Mouse (Mus musculus) hindbrain, embryonic 13.5 days (tissue): ENCODE measurements around the gene Ranbp9. TPM values are rescaled to one million over a fixed set of nuclear protein-coding genes. Genes with fewer than 3 reads are reported as not detected.
"Not testable (repeated sequence)": the region's sequence is repeated elsewhere in the genome, so short reads cannot be mapped to it uniquely, and the experiment has no call there.

Experiments
- ATAC-seq: fragments of 200-750 bp; cut with Nextera tagmentation; 2 replicates; pipeline ENCODE4 v1.8.0; 2017; ENCODE audit warnings: moderate TSS enrichment; ENCODE audit not compliant: low FRiP score
- H3K27ac ChIP-seq: fragments of 300-500 bp; sonication (generic); 2 replicates; pipeline ENCODE4 v1.5.1; 2015; ENCODE audit warnings: inconsistent platforms, mild to moderate bottlenecking, moderate library complexity
- H3K27me3 ChIP-seq: fragments of 300-500 bp; sonication (generic); 2 replicates; pipeline ENCODE4 v1.6.1; 2015; ENCODE audit warnings: mild to moderate bottlenecking, inconsistent platforms
- H3K36me3 ChIP-seq: fragments of 300-500 bp; sonication (generic); 2 replicates; pipeline ENCODE4 v1.6.1; 2015; ENCODE audit warnings: mild to moderate bottlenecking, inconsistent platforms
- H3K4me1 ChIP-seq: fragments of 300-500 bp; sonication (generic); replicated peaks from 2 replicates; pipeline ENCODE4 v1.6.1; 2015; ENCODE audit warnings: inconsistent platforms
- H3K4me2 ChIP-seq: fragments of 300-500 bp; sonication (generic); 2 replicates; pipeline ENCODE4 v1.6.1; 2015; ENCODE audit warnings: inconsistent platforms, mild to moderate bottlenecking, moderate library complexity
- H3K4me3 ChIP-seq: fragments of 300-500 bp; sonication (generic); 2 replicates; pipeline ENCODE4 v1.5.1; 2015; ENCODE audit warnings: mild to moderate bottlenecking, inconsistent platforms
- H3K9ac ChIP-seq: fragments of 300-500 bp; sonication (generic); 2 replicates; pipeline ENCODE4 v1.6.1; 2015; ENCODE audit warnings: mild to moderate bottlenecking, inconsistent platforms
- H3K9me3 ChIP-seq: fragments of 300-500 bp; sonication (generic); 2 replicates; pipeline ENCODE4 v1.6.1; 2016; ENCODE audit warnings: inconsistent platforms
- WGBS: fragments of 180-500 bp; shearing (Covaris S2); methylation state at CpG from one replicate; pipeline ENCODE4 v1.1.7; 2015; 5-methylcytosine and 5-hydroxymethylcytosine counted together
- polyA plus RNA-seq: library from polyadenylated mRNA; unstranded; fragments of >200 nt; fragmentation: Nextera tagmentation; extraction: Ambion mirVana; gene quantifications from 2 replicates; pipeline ENCODE4 v1.2.1, GENCODE M21; 2015

Gene Ranbp9
- polyA plus RNA-seq, 1 experiment from 2014 or later: 12.9 TPM

DNA sequence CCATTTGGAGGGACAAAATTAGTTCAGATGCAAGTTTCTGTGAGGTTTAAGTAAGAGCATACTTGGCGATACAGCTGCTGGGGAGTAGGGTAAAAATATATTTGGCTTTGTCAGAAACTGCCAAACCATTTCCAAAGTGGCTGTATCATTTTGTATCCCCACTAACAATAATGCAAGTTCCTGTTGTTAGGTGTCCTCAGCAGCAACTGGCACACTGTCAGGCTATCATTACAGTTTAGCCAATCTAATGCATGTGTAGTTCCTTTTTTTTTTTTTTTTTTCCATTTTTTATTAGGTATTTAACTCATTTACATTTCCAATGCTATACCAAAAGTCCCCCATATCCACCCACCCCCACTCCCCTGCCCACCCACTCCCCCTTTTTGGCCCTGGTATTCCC is 9.2 kb downstream of the Ranbp9 start:
- not testable (repeated sequence) for H3K36me3 ChIP-seq, H3K27ac ChIP-seq, ATAC-seq, H3K27me3 ChIP-seq, H3K4me2 ChIP-seq, H3K9ac ChIP-seq, H3K9me3 ChIP-seq, H3K4me3 ChIP-seq
- H3K4me1 ChIP-seq: peaks cover 37% of the 10 kb centered on the region
- 97% methylated on average over 1 of the region's 1 CpGs for WGBS

DNA sequence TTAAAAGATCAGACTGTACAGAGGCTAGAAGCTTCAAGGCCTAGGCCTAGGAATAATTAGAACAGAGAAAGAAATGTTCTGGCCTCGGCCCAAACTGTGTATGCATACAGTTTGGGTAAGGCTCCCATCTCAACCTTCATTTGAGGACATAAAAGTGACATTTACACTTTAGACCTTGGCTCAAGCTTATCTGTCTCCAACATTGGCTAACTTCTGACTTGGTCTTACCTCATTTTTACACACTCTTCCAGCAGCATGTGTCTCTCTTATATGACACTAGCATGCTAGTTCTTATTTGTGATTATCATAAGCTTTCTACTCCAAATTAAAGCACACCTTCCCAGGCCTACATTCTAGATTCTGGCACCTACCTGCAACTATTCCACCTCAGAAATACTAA is 11.5 kb downstream of the Ranbp9 start:
- 0 out of 2 replicates have a peak, but pooled peaks cover 4% of the 10 kb centered on the region for H3K9me3 ChIP-seq

DNA sequence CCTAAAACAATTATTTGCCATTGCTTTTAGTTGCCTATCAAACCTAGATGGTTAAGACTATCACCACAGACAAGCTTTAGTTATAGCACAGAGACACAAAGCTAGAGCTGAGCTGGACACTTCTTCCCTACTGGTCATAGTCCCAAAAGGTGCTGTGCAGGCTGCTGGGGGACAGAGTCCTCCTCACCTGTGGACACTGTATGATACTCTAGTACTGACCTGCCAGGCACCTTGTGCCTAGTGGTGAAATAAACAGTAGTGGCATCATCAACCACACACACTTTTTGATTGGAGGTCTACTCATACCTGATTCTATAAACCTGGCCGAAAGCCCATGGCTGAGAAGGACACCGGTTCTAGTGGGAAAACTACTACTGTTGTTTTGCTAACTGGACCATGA is 16.5 kb downstream of the Ranbp9 start:
- Histone ChIP-seq H3K27ac (no peak overlapping the region), H3K27me3 (no peaks in the 10 kb centered on the region), H3K4me1 (no peaks in the 10 kb centered on the region), H3K9ac (no peak overlapping the region), H3K4me2 (no peak overlapping the region), H3K4me3 (no peak overlapping the region), H3K9me3 (0 out of 2 replicates have a peak, but pooled peaks cover 3% of the 10 kb centered on the region), H3K36me3 (no peaks in the 10 kb centered on the region; the same call in 1 of the 2 replicates)
- no peak for ATAC-seq
- 99% methylated on average over 2 of the region's 2 CpGs for WGBS

More for the DNA sequence above, 11.5 kb downstream of the Ranbp9 start:
- Histone ChIP-seq H3K4me2 (no peak overlapping the region), H3K9ac (no peak overlapping the region), H3K4me1 (peaks cover 20% of the 10 kb centered on the region), H3K4me3 (no peak overlapping the region), H3K27me3 (no peaks in the 10 kb centered on the region), H3K36me3 (0 out of 2 replicates have a peak, but pooled peaks cover 2% of the 10 kb centered on the region), H3K27ac (no peak overlapping the region)
- ATAC-seq: no peak
- WGBS: 100% methylated on average over 1 of the region's 1 CpGs

DNA sequence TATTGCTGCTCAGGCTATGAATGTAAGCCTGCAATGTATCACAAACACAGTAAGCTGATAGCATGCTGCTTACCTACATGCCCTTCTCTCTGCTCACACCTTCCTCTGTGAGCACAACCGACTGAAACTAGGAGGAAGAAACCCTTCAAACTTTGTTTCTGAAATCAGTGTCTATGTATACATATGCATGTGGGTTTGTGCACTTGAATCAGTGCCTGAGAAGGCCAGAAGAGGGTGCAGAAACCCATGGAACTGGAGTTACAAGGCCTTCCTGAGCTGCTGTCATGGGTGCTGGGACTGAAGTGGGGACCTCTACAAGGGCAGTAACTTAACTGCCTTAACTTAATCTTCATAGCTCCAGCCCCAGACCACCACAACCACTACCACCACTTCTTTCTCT is 23.9 kb downstream of the Ranbp9 start:
- no peaks in the 10 kb centered on the region; the same call in 1 of the 2 replicates for H3K36me3 ChIP-seq
- no peaks in the 10 kb centered on the region for H3K9me3 ChIP-seq
- peaks cover 16% of the 10 kb centered on the region for H3K4me1 ChIP-seq
- H3K9ac ChIP-seq: no peak overlapping the region
- no peak overlapping the region for H3K27ac ChIP-seq
- H3K4me2 ChIP-seq: no peak overlapping the region
- 74% methylated on average over 1 of the region's 1 CpGs for WGBS
- no peaks in the 10 kb centered on the region for H3K27me3 ChIP-seq
- H3K4me3 ChIP-seq: no peak overlapping the region
- no peak for ATAC-seq

DNA sequence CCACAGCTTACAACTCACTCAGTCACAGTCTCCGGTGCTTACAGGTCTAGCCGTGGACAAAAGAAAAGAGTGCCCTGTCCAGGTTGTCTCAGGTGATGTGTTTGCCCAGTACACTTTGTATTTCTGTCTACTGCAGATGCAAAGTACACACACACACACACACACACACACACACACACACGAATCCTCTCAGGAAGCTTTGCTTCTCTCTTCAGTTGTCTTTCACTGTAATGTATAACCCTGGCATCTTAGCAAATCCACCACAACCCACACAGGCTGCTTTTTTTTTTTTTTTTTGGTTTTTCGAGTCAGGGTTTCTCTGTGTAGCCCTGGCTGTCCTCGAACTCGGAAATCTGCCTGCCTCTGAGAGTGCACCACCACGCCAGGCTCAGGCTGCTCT is 26.7 kb downstream of the Ranbp9 start:
- Histone ChIP-seq H3K9ac (no peak overlapping the region), H3K4me2 (no peak overlapping the region), H3K27me3 (no peaks in the 10 kb centered on the region), H3K4me1 (peaks cover 16% of the 10 kb centered on the region), H3K4me3 (no peak overlapping the region), H3K36me3 (no peaks in the 10 kb centered on the region), H3K9me3 (no peaks in the 10 kb centered on the region), H3K27ac (peak overlapping the region; percentile 18; the same call in 1 of the 2 replicates)
- ATAC-seq: no peak
- WGBS: 88% methylated on average over 7 of the region's 7 CpGs

DNA sequence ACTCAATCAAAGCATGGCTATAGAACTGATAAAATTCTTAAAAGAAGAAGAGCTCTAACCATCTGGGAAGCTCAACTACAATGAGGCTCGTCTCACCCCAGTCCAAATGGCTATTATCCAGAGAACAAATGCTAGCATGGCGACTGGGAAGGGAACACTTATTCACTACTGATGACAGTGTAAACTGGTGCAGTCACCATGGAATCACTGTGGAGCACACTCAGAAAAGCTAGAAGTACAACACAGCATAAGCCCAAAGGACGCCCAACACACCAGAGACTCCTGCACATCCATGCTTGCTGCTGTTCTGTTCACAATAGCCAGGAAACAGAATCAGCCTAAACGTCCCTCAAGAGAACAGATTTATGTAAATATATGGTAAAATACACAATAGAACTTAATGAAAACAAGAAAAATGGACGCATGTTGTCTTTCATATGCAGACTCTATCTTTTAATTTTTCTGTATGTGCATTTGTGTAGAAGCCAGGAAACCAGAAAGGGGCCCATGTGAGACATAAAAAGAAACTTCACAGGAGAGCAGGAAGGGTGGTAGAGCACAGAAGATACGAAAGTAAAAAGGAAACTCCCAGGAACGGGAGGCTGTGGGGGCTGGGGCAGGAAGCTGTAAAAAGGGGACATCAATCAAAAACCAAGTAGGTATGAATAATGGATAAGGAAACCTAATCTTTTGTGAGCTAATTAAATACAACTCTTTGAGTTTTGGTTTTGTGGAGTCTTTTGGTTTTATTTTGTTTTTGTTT is 28.1 kb downstream of the Ranbp9 start:
- no peak overlapping the region for H3K4me3 ChIP-seq
- no peak overlapping the region for H3K9ac ChIP-seq
- H3K9me3 ChIP-seq: no peaks in the 10 kb centered on the region
- WGBS: 21% methylated on average over 7 of the region's 7 CpGs
- no peak for ATAC-seq
- no peaks in the 10 kb centered on the region for H3K27me3 ChIP-seq
- no peaks in the 10 kb centered on the region for H3K36me3 ChIP-seq
- H3K4me2 ChIP-seq: no peak overlapping the region
- H3K27ac ChIP-seq: peak overlapping the region; percentile 14; the same call in 1 of the 2 replicates
- peaks cover 16% of the 10 kb centered on the region for H3K4me1 ChIP-seq

DNA sequence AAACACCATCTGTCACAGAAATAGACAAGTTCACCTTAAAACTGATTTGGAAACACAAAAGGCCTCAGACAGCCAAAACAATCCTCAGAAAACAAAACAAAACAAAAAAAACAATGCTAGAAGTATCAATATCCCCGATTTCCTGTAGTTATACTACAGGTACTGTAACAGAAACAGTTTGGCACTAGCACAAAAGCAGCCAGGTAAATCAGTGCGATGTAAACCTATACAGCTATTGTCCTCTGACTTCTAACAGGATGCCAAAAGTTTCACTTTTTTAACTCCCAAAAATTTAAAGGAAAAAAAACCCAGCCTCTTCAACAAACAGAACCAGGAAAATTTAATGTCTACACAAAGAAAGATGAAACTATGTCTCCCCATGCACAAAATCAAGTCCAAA is 28.9 kb downstream of the Ranbp9 start:
- no peak overlapping the region for H3K27ac ChIP-seq

DNA sequence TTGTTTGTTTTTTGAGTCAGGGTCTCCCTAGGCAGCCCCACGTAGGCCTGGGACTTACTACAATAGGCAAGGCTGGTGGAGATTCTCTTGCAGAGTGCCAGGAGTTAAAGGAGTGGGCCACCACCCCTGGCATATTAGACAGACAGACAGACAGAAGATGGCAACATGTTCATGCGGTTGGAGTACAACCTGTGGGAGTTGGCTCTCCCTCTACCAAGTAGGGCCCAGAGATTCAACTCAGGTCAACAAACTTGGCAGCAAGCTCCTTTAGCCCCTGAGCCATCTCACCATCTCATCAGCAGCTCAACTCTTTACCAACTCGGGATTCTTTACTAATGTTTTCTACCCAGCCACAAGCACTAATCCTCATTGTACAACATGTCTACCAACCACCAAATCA is 30.4 kb downstream of the Ranbp9 start:
- Histone ChIP-seq H3K27ac (no peak overlapping the region), H3K36me3 (no peaks in the 10 kb centered on the region), H3K4me3 (no peak overlapping the region), H3K27me3 (no peaks in the 10 kb centered on the region), H3K9ac (no peak overlapping the region), H3K4me2 (no peak overlapping the region), H3K4me1 (peaks cover 27% of the 10 kb centered on the region), H3K9me3 (no peaks in the 10 kb centered on the region)
- ATAC-seq: no peak
- 88% methylated on average over 3 of the region's 3 CpGs for WGBS

More for the DNA sequence above, 28.9 kb downstream of the Ranbp9 start:
- ATAC-seq: no peak
- Histone ChIP-seq H3K4me2 (no peak overlapping the region), H3K4me1 (peaks cover 22% of the 10 kb centered on the region), H3K27me3 (no peaks in the 10 kb centered on the region), H3K36me3 (no peaks in the 10 kb centered on the region), H3K9me3 (no peaks in the 10 kb centered on the region), H3K9ac (no peak overlapping the region), H3K4me3 (no peak overlapping the region)
- 93% methylated on average over 2 of the region's 2 CpGs for WGBS

DNA sequence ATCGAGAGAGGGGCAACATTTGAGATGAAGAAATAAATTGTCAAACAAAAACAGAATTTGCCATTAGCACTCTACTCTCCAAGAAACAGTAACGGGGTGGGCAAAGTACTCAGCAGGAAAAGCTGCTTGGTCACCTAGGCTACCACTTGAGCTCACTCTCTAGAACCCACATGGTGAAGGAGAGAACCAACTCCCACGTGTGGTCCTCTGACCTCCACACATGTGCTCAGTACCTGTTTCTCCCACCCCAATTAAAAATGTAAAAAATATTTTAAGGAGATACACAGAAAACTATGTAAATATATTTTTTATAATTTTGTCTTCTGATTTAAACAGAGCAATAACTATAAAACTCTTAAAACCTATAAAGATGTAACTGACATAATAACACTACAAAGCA is 33.4 kb downstream of the Ranbp9 start:
- Histone ChIP-seq H3K9ac (no peak overlapping the region), H3K27ac (no peak overlapping the region), H3K4me3 (no peak overlapping the region), H3K9me3 (no peaks in the 10 kb centered on the region), H3K4me1 (peaks cover 14% of the 10 kb centered on the region), H3K27me3 (no peaks in the 10 kb centered on the region), H3K4me2 (no peak overlapping the region), H3K36me3 (no peaks in the 10 kb centered on the region)
- 89% methylated on average over 3 of the region's 3 CpGs for WGBS
- no peak for ATAC-seq

DNA sequence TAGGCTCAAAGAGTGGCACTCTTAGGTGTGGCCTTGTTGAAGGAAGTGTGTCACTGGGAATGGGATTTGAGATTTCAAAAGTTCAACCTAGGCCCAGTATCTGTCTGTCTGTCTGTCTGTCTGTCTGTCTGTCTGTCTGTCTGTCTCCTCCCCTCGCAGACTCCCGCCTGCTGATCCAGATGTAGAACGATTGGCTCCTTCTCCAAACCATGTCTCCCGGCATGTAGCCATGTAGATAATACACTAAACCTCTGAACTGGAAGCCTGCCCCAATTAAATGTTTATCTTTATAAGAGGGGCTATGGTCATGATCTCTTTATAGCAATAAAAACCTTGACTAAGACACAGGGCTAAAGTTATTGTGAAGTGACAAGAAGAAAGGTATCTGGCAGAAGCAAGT is 35.3 kb downstream of the Ranbp9 start:
- ATAC-seq: no peak

DNA sequence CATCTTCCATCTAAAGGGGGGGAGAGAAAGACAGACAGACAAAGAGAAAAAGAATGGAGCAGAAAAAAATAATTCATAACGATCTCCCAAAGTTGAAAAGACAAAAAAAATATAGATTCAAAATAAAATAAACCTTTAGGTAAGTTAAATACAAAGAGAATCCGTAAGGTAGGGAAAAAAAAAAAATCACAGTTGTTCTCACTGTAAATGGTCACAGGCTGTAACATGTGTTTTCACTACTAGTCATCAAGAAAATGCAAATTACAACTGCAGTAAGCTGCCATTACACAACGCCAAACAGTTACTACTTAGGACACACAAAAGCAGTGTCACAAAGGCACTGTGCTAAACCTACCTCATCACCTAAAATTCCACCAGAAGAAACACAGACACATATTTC is 36.4 kb downstream of the Ranbp9 start:
- Histone ChIP-seq H3K4me1 (peaks cover 13% of the 10 kb centered on the region), H3K4me3 (no peak overlapping the region), H3K4me2 (no peak overlapping the region), H3K36me3 (no peaks in the 10 kb centered on the region), H3K9ac (no peak overlapping the region), H3K27ac (no peak overlapping the region), H3K9me3 (no peaks in the 10 kb centered on the region), H3K27me3 (no peaks in the 10 kb centered on the region)
- WGBS: 90% methylated on average over 3 of the region's 3 CpGs
- ATAC-seq: no peak

More for the DNA sequence above, 35.3 kb downstream of the Ranbp9 start:
- 91% methylated on average over 4 of the region's 4 CpGs for whole genome bisulfite sequencing
- Histone ChIP-seq H3K4me2 (no peak overlapping the region), H3K4me3 (no peak overlapping the region), H3K27ac (no peak overlapping the region), H3K9ac (no peak overlapping the region), H3K27me3 (no peaks in the 10 kb centered on the region), H3K36me3 (no peaks in the 10 kb centered on the region), H3K9me3 (no peaks in the 10 kb centered on the region), H3K4me1 (peaks cover 13% of the 10 kb centered on the region)

DNA sequence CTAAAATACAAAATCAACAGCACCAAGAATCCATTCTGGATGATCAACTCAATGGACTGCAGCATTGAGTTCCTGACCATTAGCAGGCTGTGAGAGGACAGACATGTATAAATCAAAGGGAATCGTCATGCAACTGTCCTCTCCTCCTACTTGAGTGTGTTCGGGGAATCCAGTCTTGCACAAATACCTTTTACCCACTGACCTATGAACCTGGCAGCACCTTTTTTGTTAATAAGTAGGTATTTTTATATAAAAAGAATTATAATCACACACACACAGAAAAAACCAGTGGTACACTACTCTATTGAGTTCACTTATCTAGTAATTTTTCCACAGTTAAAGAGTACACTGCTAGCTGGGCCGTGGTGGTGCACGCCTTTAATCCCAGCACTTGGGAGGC is 37.4 kb downstream of the Ranbp9 start:
- no peaks in the 10 kb centered on the region for H3K36me3 ChIP-seq
- H3K9me3 ChIP-seq: no peaks in the 10 kb centered on the region
- ATAC-seq: no peak
- no peak overlapping the region for H3K9ac ChIP-seq
- H3K27me3 ChIP-seq: no peaks in the 10 kb centered on the region
- no peak overlapping the region for H3K27ac ChIP-seq
- no peak overlapping the region for H3K4me2 ChIP-seq
- peaks cover 13% of the 10 kb centered on the region for H3K4me1 ChIP-seq
- 94% methylated on average over 4 of the region's 4 CpGs for WGBS
- H3K4me3 ChIP-seq: no peak overlapping the region

DNA sequence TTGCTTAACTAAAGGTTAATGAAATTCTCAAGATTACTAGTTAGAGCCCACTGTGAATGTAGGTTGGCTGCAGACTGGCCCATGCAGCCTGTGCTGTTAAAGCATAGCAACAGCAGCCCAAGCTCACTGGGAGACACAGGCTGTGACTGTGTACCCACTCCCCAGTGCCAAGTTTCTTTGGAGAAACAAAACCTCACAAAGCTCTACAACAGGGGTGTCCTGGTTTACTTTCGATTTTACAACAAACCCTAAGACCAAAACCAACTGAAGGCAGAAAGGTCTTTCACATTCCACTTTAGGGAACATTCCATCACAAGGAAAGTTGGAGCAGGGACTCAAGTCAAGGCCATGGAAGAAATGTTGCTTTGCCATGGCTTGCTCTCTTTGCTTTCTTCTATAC is 38.5 kb downstream of the Ranbp9 start:
- 85% methylated on average over 1 of the region's 1 CpGs for WGBS

More for the DNA sequence above, 38.5 kb downstream of the Ranbp9 start:
- peaks cover 11% of the 10 kb centered on the region for H3K4me1 ChIP-seq
- no peak overlapping the region for H3K9ac ChIP-seq
- no peak for ATAC-seq
- H3K27ac ChIP-seq: no peak overlapping the region
- no peaks in the 10 kb centered on the region for H3K9me3 ChIP-seq
- H3K4me3 ChIP-seq: no peak overlapping the region
- no peaks in the 10 kb centered on the region for H3K36me3 ChIP-seq
- H3K4me2 ChIP-seq: no peak overlapping the region
- H3K27me3 ChIP-seq: no peaks in the 10 kb centered on the region
